Mouse (Mus musculus): ENCODE data around the gene Rfk. TPM values are rescaled to one million over a fixed set of nuclear protein-coding genes. Genes with fewer than 3 reads are reported as not detected.

Rfk gene
- polyA plus RNA-seq, 1 experiment = 15.3 TPM

DNA sequence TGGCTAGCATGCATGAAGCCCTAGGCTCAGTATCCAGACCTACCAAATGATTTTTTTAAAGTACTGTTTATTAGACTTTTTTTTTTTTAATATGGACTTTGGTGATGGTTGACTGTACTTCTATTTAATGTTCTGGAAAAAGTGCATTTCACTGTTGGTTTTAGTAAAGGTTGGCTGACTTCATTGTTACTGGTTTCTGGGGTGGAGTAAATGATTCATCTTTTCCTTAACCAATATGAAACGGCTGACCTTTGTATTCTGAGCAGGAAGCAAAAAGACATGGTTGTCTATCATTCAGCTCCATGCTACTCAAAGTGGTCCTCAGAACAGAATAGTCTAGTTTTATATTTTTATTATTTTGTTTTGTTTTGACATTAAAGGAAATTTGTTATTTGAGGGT lies 8.4 kb upstream of the Rfk start:
- Histone ChIP-seq H3K36me3 (ENCODE audit: control insufficient read depth, insufficient read depth) (no peaks in the 10 kb centered on the region), H3ac (ENCODE audit: control insufficient read depth, insufficient read length, low read depth) (no peak overlapping the region), H3K79me2 (ENCODE audit: control insufficient read depth, insufficient read depth) (no peaks in the 10 kb centered on the region), H3K4me3 (ENCODE audit: insufficient read depth, poor library complexity, severe bottlenecking) (no peak overlapping the region), H3K79me3 (ENCODE audit: low read depth) (no peaks in the 10 kb centered on the region), H3K27me3 (ENCODE audit: control insufficient read depth, insufficient read depth, insufficient read length) (no peaks in the 10 kb centered on the region)
- no peak for TF ChIP-seq FOSL1 (IDR thresholded peaks at IDR 0.05; ENCODE audit: insufficient read depth, low read length, poor library complexity, severe bottlenecking)
- no peak for TF ChIP-seq USF1 (IDR thresholded peaks at IDR 0.05; ENCODE audit: low read depth)
- TF ChIP-seq MYOD1 (IDR thresholded peaks at IDR 0.05; ENCODE audit: control insufficient read depth, insufficient read length, low read depth) = no peak
- no peak for TF ChIP-seq CTCF (IDR thresholded peaks at IDR 0.05; ENCODE audit: control insufficient read depth, insufficient read depth, insufficient read length)
- no peak for TF ChIP-seq CEBPB (IDR thresholded peaks at IDR 0.05; ENCODE audit: low read depth)
- TF ChIP-seq MYOG (IDR thresholded peaks at IDR 0.05; ENCODE audit: control insufficient read depth, extremely low read depth, insufficient read length) = no peak
- TF ChIP-seq MAX (IDR thresholded peaks at IDR 0.05) = no peak

DNA sequence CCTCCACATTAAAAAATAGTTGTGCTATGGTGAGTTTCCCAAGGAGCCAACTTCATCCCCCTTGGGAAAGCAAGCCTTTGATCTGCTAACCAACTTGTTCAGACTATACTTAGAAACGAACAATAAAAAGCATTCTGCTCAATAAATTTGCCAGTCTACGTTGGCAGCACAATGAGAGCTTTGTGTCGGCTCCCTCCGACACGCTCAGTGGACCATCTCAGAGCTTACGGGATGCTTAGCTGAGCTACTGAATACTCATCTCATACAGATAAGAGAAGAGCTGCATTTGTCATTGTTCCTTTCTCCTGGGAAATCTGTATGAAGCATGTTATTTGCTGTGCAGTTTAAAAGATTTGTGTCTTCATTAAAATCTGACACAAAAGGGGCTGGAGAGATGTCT lies 7.4 kb upstream of the Rfk start:
- H3ac ChIP-seq (ENCODE audit: control insufficient read depth, insufficient read length, low read depth) = no peak overlapping the region
- H3K4me3 ChIP-seq (ENCODE audit: insufficient read depth, poor library complexity, severe bottlenecking) = no peak overlapping the region
- no peaks in the 10 kb centered on the region for H3K79me2 ChIP-seq (ENCODE audit: control insufficient read depth, insufficient read depth)
- H3K36me3 ChIP-seq (ENCODE audit: control insufficient read depth, insufficient read depth) = no peaks in the 10 kb centered on the region
- TF ChIP-seq CTCF (IDR thresholded peaks at IDR 0.05; ENCODE audit: control insufficient read depth, insufficient read depth, insufficient read length) (no peak), MYOD1 (IDR thresholded peaks at IDR 0.05; ENCODE audit: control insufficient read depth, insufficient read length, low read depth) (no peak), CEBPB (IDR thresholded peaks at IDR 0.05; ENCODE audit: low read depth) (no peak), FOSL1 (IDR thresholded peaks at IDR 0.05; ENCODE audit: insufficient read depth, low read length, poor library complexity, severe bottlenecking) (no peak), USF1 (IDR thresholded peaks at IDR 0.05; ENCODE audit: low read depth) (no peak), MAX (IDR thresholded peaks at IDR 0.05) (no peak), MYOG (IDR thresholded peaks at IDR 0.05; ENCODE audit: control insufficient read depth, extremely low read depth, insufficient read length) (no peak)
- H3K79me3 ChIP-seq (ENCODE audit: low read depth) = no peaks in the 10 kb centered on the region
- H3K27me3 ChIP-seq (ENCODE audit: control insufficient read depth, insufficient read depth, insufficient read length) = no peaks in the 10 kb centered on the region

DNA sequence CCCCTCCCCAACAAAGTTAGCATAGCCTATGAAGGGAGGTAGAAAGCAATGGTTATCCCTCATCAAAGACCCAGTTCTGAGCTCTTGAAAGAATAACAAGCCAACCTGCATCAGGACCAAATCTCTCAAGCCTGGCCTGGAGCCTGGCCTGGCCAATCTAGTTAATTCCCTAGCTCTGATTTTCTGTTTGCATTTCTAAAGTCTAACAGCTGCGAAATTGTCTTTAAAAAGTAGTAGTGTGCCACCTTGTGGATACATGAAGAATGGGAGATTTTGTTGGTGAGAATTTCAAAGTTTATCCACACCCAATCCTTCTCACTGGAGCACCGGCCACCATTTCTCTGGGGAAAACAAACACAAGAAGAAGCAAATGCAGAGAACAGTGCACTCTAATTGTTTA lies 5.4 kb upstream of the Rfk start:
- TF ChIP-seq MYOD1 (IDR thresholded peaks at IDR 0.05; ENCODE audit: control insufficient read depth, insufficient read length, low read depth) (no peak), MAX (IDR thresholded peaks at IDR 0.05) (no peak), USF1 (IDR thresholded peaks at IDR 0.05; ENCODE audit: low read depth) (no peak), CEBPB (IDR thresholded peaks at IDR 0.05; ENCODE audit: low read depth) (no peak), MYOG (IDR thresholded peaks at IDR 0.05; ENCODE audit: control insufficient read depth, extremely low read depth, insufficient read length) (no peak), FOSL1 (IDR thresholded peaks at IDR 0.05; ENCODE audit: insufficient read depth, low read length, poor library complexity, severe bottlenecking) (no peak), CTCF (IDR thresholded peaks at IDR 0.05; ENCODE audit: control insufficient read depth, insufficient read depth, insufficient read length) (no peak)
- Histone ChIP-seq H3K36me3 (ENCODE audit: control insufficient read depth, insufficient read depth) (no peaks in the 10 kb centered on the region), H3K79me2 (ENCODE audit: control insufficient read depth, insufficient read depth) (no peaks in the 10 kb centered on the region), H3K4me3 (ENCODE audit: insufficient read depth, poor library complexity, severe bottlenecking) (no peak overlapping the region), H3K79me3 (ENCODE audit: low read depth) (no peaks in the 10 kb centered on the region), H3K27me3 (ENCODE audit: control insufficient read depth, insufficient read depth, insufficient read length) (no peaks in the 10 kb centered on the region), H3ac (ENCODE audit: control insufficient read depth, insufficient read length, low read depth) (no peak overlapping the region)

DNA sequence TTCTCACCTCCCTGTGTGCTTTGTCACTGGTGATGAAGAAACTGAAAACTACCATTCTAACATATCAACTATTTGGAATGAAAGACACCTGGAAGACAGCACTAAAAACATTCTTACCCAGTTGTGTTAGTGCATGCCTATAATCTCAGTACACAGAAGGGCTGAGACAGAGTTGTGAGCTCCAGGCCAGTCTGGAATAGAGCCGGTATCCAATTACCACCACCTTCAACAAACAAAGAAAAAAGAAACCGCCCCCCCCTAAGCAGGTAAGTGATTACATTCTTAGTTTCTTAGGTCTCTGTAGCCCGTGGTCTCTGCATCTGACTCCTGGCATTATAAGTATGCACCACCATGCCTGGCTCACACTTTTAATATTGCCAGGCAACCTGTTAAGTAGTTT lies 977 bp upstream of the Rfk start:
- Histone ChIP-seq H3K79me2 (ENCODE audit: control insufficient read depth, insufficient read depth) (peaks cover 6% of the 10 kb centered on the region), H3K27me3 (ENCODE audit: control insufficient read depth, insufficient read depth, insufficient read length) (no peaks in the 10 kb centered on the region), H3ac (ENCODE audit: control insufficient read depth, insufficient read length, low read depth) (no peak overlapping the region), H3K4me3 (ENCODE audit: insufficient read depth, poor library complexity, severe bottlenecking) (no peak overlapping the region), H3K36me3 (ENCODE audit: control insufficient read depth, insufficient read depth) (no peaks in the 10 kb centered on the region), H3K79me3 (ENCODE audit: low read depth) (peaks cover 6% of the 10 kb centered on the region)
- TF ChIP-seq USF1 (IDR thresholded peaks at IDR 0.05; ENCODE audit: low read depth) = no peak
- no peak for TF ChIP-seq MYOG (IDR thresholded peaks at IDR 0.05; ENCODE audit: control insufficient read depth, extremely low read depth, insufficient read length)
- TF ChIP-seq CEBPB (IDR thresholded peaks at IDR 0.05; ENCODE audit: low read depth) = no peak

DNA sequence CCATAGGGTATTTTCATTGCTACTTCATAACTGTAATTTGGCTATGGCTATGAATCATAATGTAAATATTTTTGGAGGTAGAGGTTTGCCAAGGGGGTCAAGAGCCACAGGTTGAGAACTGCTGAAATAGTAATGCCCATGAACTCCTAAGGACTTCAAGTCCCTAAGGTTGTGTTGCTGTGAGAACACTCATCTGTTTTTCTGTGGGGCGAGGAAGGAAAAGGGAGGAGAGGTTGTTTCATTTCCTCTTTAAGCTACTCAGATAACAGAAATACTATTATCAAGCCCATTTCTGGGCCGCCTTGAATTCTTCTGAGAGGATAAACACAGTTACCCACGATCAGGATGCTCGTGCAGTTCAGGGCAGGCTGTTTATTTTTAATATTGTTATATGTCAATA lies 3.0 kb downstream of the Rfk start:
- no peaks in the 10 kb centered on the region for H3K27me3 ChIP-seq (ENCODE audit: control insufficient read depth, insufficient read depth, insufficient read length)

DNA sequence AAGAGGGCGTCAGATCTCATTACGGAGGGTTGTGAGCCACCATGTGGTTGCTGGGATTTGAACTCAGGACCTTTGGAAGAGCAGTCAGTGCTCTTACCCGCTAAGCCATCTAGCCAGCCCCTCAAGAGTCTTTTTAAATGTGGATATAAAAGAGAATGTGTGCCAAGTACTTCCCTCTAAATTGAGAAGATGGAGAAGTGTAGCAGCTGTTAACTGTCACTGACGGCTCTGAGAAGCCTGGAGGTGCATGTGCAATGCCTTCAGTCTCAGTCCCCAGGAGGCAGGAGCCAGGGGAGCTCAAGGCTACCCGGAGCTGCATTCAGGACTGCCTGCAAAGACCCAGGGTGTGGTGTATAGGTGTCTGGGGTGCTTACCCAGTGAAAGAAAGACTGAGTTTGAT lies 4.1 kb downstream of the Rfk start:
- peaks cover 28% of the 10 kb centered on the region for H3K36me3 ChIP-seq (ENCODE audit: control insufficient read depth, insufficient read depth)

More for the DNA sequence above, 3.0 kb downstream of the Rfk start:
- Histone ChIP-seq H3K79me3 (ENCODE audit: low read depth) (peaks cover 6% of the 10 kb centered on the region), H3K36me3 (ENCODE audit: control insufficient read depth, insufficient read depth) (peaks cover 28% of the 10 kb centered on the region), H3K4me3 (ENCODE audit: insufficient read depth, poor library complexity, severe bottlenecking) (no peak overlapping the region), H3ac (ENCODE audit: control insufficient read depth, insufficient read length, low read depth) (no peak overlapping the region), H3K79me2 (ENCODE audit: control insufficient read depth, insufficient read depth) (peaks cover 6% of the 10 kb centered on the region)
- TF ChIP-seq MYOD1 (IDR thresholded peaks at IDR 0.05; ENCODE audit: control insufficient read depth, insufficient read length, low read depth) = no peak
- TF ChIP-seq MYOG (IDR thresholded peaks at IDR 0.05; ENCODE audit: control insufficient read depth, extremely low read depth, insufficient read length) = no peak
- TF ChIP-seq FOSL1 (IDR thresholded peaks at IDR 0.05; ENCODE audit: insufficient read depth, low read length, poor library complexity, severe bottlenecking) = no peak
- TF ChIP-seq MAX (IDR thresholded peaks at IDR 0.05) = no peak
- no peak for TF ChIP-seq CTCF (IDR thresholded peaks at IDR 0.05; ENCODE audit: control insufficient read depth, insufficient read depth, insufficient read length)
- no peak for TF ChIP-seq CEBPB (IDR thresholded peaks at IDR 0.05; ENCODE audit: low read depth)
- TF ChIP-seq USF1 (IDR thresholded peaks at IDR 0.05; ENCODE audit: low read depth) = no peak

More for the DNA sequence above, 4.1 kb downstream of the Rfk start:
- Histone ChIP-seq H3K79me3 (ENCODE audit: low read depth) (peaks cover 6% of the 10 kb centered on the region), H3ac (ENCODE audit: control insufficient read depth, insufficient read length, low read depth) (no peak overlapping the region), H3K4me3 (ENCODE audit: insufficient read depth, poor library complexity, severe bottlenecking) (no peak overlapping the region), H3K79me2 (ENCODE audit: control insufficient read depth, insufficient read depth) (peaks cover 6% of the 10 kb centered on the region), H3K27me3 (ENCODE audit: control insufficient read depth, insufficient read depth, insufficient read length) (no peaks in the 10 kb centered on the region)
- no peak for TF ChIP-seq MYOG (IDR thresholded peaks at IDR 0.05; ENCODE audit: control insufficient read depth, extremely low read depth, insufficient read length)
- TF ChIP-seq MYOD1 (IDR thresholded peaks at IDR 0.05; ENCODE audit: control insufficient read depth, insufficient read length, low read depth) = no peak
- TF ChIP-seq CTCF (IDR thresholded peaks at IDR 0.05; ENCODE audit: control insufficient read depth, insufficient read depth, insufficient read length) = no peak
- no peak for TF ChIP-seq USF1 (IDR thresholded peaks at IDR 0.05; ENCODE audit: low read depth)
- TF ChIP-seq MAX (IDR thresholded peaks at IDR 0.05) = no peak
- no peak for TF ChIP-seq CEBPB (IDR thresholded peaks at IDR 0.05; ENCODE audit: low read depth)
- no peak for TF ChIP-seq FOSL1 (IDR thresholded peaks at IDR 0.05; ENCODE audit: insufficient read depth, low read length, poor library complexity, severe bottlenecking)

All from C2C12 (cell line).